Mouse (Mus musculus) intestine, postnatal 0 days (tissue): ENCODE measurements around the gene Klhl32. TPM values are rescaled to one million over a fixed set of nuclear protein-coding genes. Genes with fewer than 3 reads are reported as not detected.

Experiments
- ATAC-seq: fragments of 200-750 bp; cut with Nextera tagmentation; 2 replicates; pipeline ENCODE4 v1.8.0; 2017; ENCODE audit warnings: mild to moderate bottlenecking, moderate TSS enrichment, moderate library complexity
- H3K27ac ChIP-seq: fragments of 300-500 bp; sonication (generic); 2 replicates; pipeline ENCODE4 v1.5.1; 2014; ENCODE audit warnings: mild to moderate bottlenecking, low read depth, low read length, moderate library complexity
- H3K27me3 ChIP-seq: fragments of 300-500 bp; sonication (generic); replicated peaks from 2 replicates; pipeline ENCODE4 v1.6.1; 2014; ENCODE audit warnings: low read length, mixed read lengths; ENCODE audit not compliant: control insufficient read depth, insufficient read depth
- H3K36me3 ChIP-seq: fragments of 300-500 bp; sonication (generic); 2 replicates; pipeline ENCODE4 v1.6.1; 2014; ENCODE audit warnings: mild to moderate bottlenecking, moderate library complexity; ENCODE audit not compliant: control insufficient read depth, insufficient read depth
- H3K4me1 ChIP-seq: fragments of 300-500 bp; sonication (generic); replicated peaks from 2 replicates; pipeline ENCODE4 v1.6.1; 2014; ENCODE audit warnings: antibody characterized with exemption, low read length, mixed read lengths; ENCODE audit not compliant: control insufficient read depth, insufficient read depth
- H3K4me2 ChIP-seq: fragments of 300-500 bp; sonication (generic); replicated peaks from 2 replicates; pipeline ENCODE4 v1.6.1; 2014; ENCODE audit warnings: low read depth, mild to moderate bottlenecking, moderate library complexity
- H3K4me3 ChIP-seq: fragments of 300-500 bp; sonication (generic); 2 replicates; pipeline ENCODE4 v1.5.1; 2014; ENCODE audit warnings: low read depth, low read length
- H3K9ac ChIP-seq: fragments of 300-500 bp; sonication (generic); 2 replicates; pipeline ENCODE4 v1.6.1; 2014; ENCODE audit warnings: mild to moderate bottlenecking, low read depth, low read length
- H3K9me3 ChIP-seq: fragments of 300-500 bp; sonication (generic); 2 replicates; pipeline ENCODE4 v1.6.1; 2016; ENCODE audit warnings: mixed run types; ENCODE audit not compliant: control insufficient read depth
- CTCF ChIP-seq: sonication (generic); IDR thresholded peaks from 2 replicates; pipeline ENCODE4 v1.5.1; 2016; ENCODE audit warnings: low read depth, mild to moderate bottlenecking, control low read depth, antibody characterized with exemption, moderate library complexity
- WGBS: fragments of 180-500 bp; shearing (Covaris S2); extraction: QIAGEN DNeasy Blood & Tissue Kit; methylation state at CpG from one replicate; pipeline ENCODE4 v1.1.7; 2014; 5-methylcytosine and 5-hydroxymethylcytosine counted together
- polyA plus RNA-seq: library from polyadenylated mRNA; unstranded; fragments of >200 nt; fragmentation: Nextera tagmentation; extraction: Ambion mirVana; gene quantifications from 2 replicates; pipeline ENCODE4 v1.2.1, GENCODE M21; 2015

Klhl32 gene
- polyA plus RNA-seq, 1 experiment from 2014 or later, result 2.6 TPM

- H3K4me2 ChIP-seq, result no peak overlapping the region
- no peaks in the 10 kb centered on the region for H3K36me3 ChIP-seq
- H3K27ac ChIP-seq, result no peak overlapping the region
- 68% methylated on average over 3 of the region's 3 CpGs for WGBS
- no peaks in the 10 kb centered on the region for H3K4me1 ChIP-seq
- TF ChIP-seq CTCF, result no peak
- ATAC-seq, result no peak
- H3K9me3 ChIP-seq, result no peaks in the 10 kb centered on the region
- H3K27me3 ChIP-seq, result no peaks in the 10 kb centered on the region
- no peak overlapping the region for H3K4me3 ChIP-seq
- no peak overlapping the region for H3K9ac ChIP-seq
These were observed 53.1 kb downstream of the Klhl32 start for GRCm38 (mm10) chr4:24797868-24798267.

- H3K27me3 ChIP-seq, result no peaks in the 10 kb centered on the region
- no peak overlapping the region for H3K9ac ChIP-seq
- no peak overlapping the region for H3K4me3 ChIP-seq
- WGBS, result 83% methylated on average over 5 of the region's 5 CpGs
- no peaks in the 10 kb centered on the region for H3K9me3 ChIP-seq
- no peak overlapping the region for H3K27ac ChIP-seq
- no peak overlapping the region for H3K4me2 ChIP-seq
- no peak for TF ChIP-seq CTCF
- H3K4me1 ChIP-seq, result no peaks in the 10 kb centered on the region
- H3K36me3 ChIP-seq, result no peaks in the 10 kb centered on the region
- no peak for ATAC-seq
These were observed 53.6 kb downstream of the Klhl32 start for GRCm38 (mm10) chr4:24797280-24797679.

- ATAC-seq, result no peak
- Histone ChIP-seq H3K27me3 (no peaks in the 10 kb centered on the region), H3K36me3 (no peaks in the 10 kb centered on the region), H3K27ac (no peak overlapping the region), H3K9me3 (no peaks in the 10 kb centered on the region), H3K9ac (no peak overlapping the region), H3K4me2 (no peak overlapping the region), H3K4me1 (no peaks in the 10 kb centered on the region), H3K4me3 (no peak overlapping the region)
- 71% methylated on average over 1 of the region's 1 CpGs for WGBS
- no peak for TF ChIP-seq CTCF
These were observed 54.7 kb downstream of the Klhl32 start for GRCm38 (mm10) chr4:24796229-24796628.

GRCm38 (mm10) chr4:24795180-24795579 is 55.7 kb downstream of the Klhl32 start:
- Histone ChIP-seq H3K27me3 (no peaks in the 10 kb centered on the region), H3K4me2 (no peak overlapping the region), H3K27ac (no peak overlapping the region), H3K4me1 (no peaks in the 10 kb centered on the region), H3K9ac (no peak overlapping the region), H3K36me3 (no peaks in the 10 kb centered on the region), H3K4me3 (no peak overlapping the region), H3K9me3 (no peaks in the 10 kb centered on the region)
- TF ChIP-seq CTCF, result no peak
- WGBS, result 70% methylated on average over 2 of the region's 2 CpGs
- no peak for ATAC-seq

- H3K4me3 ChIP-seq, result no peak overlapping the region
- no peaks in the 10 kb centered on the region for H3K9me3 ChIP-seq
- H3K27ac ChIP-seq, result no peak overlapping the region
- no peak for ATAC-seq
- no peak overlapping the region for H3K9ac ChIP-seq
- H3K4me2 ChIP-seq, result no peak overlapping the region
- 73% methylated on average over 7 of the region's 7 CpGs for WGBS
- H3K4me1 ChIP-seq, result no peaks in the 10 kb centered on the region
- no peaks in the 10 kb centered on the region for H3K36me3 ChIP-seq
- H3K27me3 ChIP-seq, result no peaks in the 10 kb centered on the region
- no peak for TF ChIP-seq CTCF
These were observed 57.1 kb downstream of the Klhl32 start for GRCm38 (mm10) chr4:24793726-24794345.

- TF ChIP-seq CTCF, result no peak
- Histone ChIP-seq H3K4me2 (0 out of 2 replicates have a peak overlapping the region, but pooled peaks have one; percentile 32), H3K36me3 (no peaks in the 10 kb centered on the region), H3K9ac (no peak overlapping the region), H3K9me3 (no peaks in the 10 kb centered on the region), H3K4me3 (no peak overlapping the region), H3K4me1 (no peaks in the 10 kb centered on the region), H3K27me3 (no peaks in the 10 kb centered on the region), H3K27ac (no peak overlapping the region)
- 43% methylated on average over 16 of the region's 16 CpGs for WGBS
- ATAC-seq, result no peak
These were observed 58.4 kb downstream of the Klhl32 start for GRCm38 (mm10) chr4:24792416-24792981.
